Mouse (Mus musculus): ENCODE results near the gene Glra4. TPM values are rescaled to one million over a fixed set of nuclear protein-coding genes. Genes with fewer than 3 reads are reported as not detected.

Glra4 gene
- total RNA-seq (2014; fragmentation: Nextera tagmentation) (not detected in 2 replicates), total RNA-seq (2017) (not detected in 2 replicates)

DNA sequence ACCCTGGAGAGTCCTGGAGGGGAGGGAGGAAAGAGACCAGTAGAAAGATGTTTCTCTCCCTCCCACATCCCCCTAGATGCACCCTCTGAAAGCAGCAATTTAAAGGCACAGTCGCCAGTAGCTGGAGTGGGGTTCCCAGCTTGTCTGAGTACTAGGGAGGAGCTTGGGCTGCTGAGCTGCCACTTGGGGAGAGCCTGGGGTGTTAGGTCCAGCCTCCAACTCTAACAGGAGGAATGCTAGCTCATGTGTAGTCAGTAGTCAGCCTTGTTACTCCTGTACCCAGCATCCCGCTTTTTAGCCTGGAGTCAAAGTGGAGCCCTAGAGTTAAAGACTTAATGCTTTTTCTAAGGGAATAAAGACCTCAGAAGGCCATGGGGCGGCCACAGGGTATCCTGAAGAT, at the start of gene Glra4:
Glra4 (minus strand) TSS at position 101 of the 400 bp plus-strand sequence.
- ATAC-seq (replicated peaks; ENCODE audit: low FRiP score, low TSS enrichment, poor library complexity, severe bottlenecking) = no peak

- ATAC-seq (replicated peaks; ENCODE audit: low FRiP score, low TSS enrichment, poor library complexity, severe bottlenecking) = no peak
These were observed 48.7 kb upstream of the Glra4 start for GRCm38 (mm10) chrX:136828610-136829009.

GRCm38 (mm10) chrX:136825016-136825415, 45.1 kb upstream of the Glra4 start:
- no peak for ATAC-seq (replicated peaks; ENCODE audit: low FRiP score, low TSS enrichment, poor library complexity, severe bottlenecking)

DNA sequence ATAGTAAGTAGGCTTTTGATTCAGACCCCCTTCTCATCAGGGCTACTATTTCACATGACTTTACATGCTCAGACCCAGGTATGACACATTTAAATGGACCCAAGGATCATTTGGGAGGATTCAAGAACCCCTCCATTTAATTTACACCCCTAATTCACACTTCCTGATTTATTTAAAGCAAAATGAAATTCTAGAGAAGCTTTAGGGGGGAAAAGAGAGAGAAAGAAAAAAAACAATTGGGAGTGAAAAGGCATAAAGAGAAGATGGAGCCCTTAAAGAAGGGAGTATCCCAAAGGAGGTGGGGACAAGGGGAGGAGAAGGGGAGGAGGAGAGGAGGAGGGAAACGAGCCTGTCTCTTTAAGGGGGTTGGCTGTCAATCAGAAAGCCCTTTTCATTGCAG, 42.4 kb upstream of the Glra4 start, which contains the start of gene Plp1:
Plp1 (plus strand) TSS at position 301 of the 400 bp plus-strand sequence.
- ATAC-seq (replicated peaks; ENCODE audit: low FRiP score, low TSS enrichment, poor library complexity, severe bottlenecking) = no peak

GRCm38 (mm10) chrX:136820250-136820649, 40.3 kb upstream of the Glra4 start:
- peak; percentile 84; the same call in 1 of the 2 replicates for ATAC-seq (replicated peaks; ENCODE audit: low FRiP score, low TSS enrichment, poor library complexity, severe bottlenecking)

- ATAC-seq (replicated peaks; ENCODE audit: low FRiP score, low TSS enrichment, poor library complexity, severe bottlenecking) = no peak
These were observed 39.8 kb upstream of the Glra4 start for GRCm38 (mm10) chrX:136819752-136820151.

GRCm38 (mm10) chrX:136797223-136797622, 17.3 kb upstream of the Glra4 start:
- ATAC-seq (replicated peaks; ENCODE audit: low FRiP score, low TSS enrichment, poor library complexity, severe bottlenecking) = no peak

GRCm38 (mm10) chrX:136789446-136789845, 9.5 kb upstream of the Glra4 start:
- ATAC-seq (replicated peaks; ENCODE audit: low FRiP score, low TSS enrichment, poor library complexity, severe bottlenecking) = no peak

DNA sequence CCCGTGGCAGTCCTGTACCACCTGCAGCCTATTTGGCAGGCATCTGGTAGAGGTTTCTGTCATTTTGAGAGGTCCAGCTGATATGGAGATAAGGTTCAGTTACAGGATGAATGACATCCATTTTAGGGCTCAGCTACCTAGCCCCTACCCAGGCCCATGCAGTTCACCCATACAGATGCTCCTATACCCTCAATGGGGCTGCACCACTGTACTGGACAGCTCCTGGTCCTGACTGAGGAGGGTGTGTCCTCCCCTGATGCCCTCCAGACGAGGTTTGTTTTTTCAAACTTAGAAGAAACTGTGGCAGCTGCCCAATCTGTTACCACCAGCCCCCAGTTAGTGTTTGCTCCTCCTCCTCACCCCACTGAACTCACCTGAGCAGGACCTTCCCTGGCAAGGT, 679 bp downstream of the Glra4 start:
- peak; percentile 57; the same call in 1 of the 2 replicates for ATAC-seq (replicated peaks; ENCODE audit: low FRiP score, low TSS enrichment, poor library complexity, severe bottlenecking)

DNA sequence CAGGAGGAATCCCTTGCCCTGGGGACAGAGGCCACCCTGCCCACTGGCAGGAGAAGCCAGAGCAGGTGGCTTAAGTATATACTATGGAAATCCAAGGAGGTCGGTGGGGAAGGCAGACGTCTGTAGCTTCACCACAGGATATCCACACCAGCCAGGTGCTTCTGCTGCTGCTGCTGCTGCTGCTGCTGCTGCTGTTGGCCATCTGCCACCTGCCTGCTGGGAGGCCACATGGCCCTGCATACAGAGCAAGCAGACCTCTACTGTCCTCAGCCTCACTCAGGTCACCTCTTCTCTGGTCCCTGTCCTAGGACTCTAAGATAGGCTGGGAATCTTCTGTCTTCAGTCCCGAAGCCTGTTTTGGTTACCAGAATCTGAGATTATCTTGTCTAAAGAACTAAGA, 1.9 kb downstream of the Glra4 start:
- ATAC-seq (replicated peaks; ENCODE audit: low FRiP score, low TSS enrichment, poor library complexity, severe bottlenecking) = no peak

DNA sequence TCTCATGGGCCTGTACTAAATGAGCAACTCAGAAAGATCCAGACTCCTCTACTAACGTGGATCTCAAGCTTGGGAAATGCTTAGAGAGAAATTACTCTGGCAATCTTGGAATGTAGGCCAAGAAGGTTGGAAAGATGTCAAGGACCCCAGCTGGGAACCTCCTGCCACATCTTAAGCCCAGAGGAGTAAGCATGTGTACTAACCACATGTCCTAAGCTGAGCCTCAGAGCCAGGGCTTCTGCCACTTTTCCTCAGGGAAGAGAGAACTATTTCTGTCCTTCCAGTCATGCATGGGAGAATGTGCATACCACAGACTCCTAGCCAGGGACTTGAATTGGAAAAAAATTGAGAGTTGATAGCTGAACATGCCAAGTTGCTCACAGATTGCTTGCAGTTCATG, 6.9 kb downstream of the Glra4 start:
- ATAC-seq (replicated peaks; ENCODE audit: low FRiP score, low TSS enrichment, poor library complexity, severe bottlenecking) = no peak

DNA sequence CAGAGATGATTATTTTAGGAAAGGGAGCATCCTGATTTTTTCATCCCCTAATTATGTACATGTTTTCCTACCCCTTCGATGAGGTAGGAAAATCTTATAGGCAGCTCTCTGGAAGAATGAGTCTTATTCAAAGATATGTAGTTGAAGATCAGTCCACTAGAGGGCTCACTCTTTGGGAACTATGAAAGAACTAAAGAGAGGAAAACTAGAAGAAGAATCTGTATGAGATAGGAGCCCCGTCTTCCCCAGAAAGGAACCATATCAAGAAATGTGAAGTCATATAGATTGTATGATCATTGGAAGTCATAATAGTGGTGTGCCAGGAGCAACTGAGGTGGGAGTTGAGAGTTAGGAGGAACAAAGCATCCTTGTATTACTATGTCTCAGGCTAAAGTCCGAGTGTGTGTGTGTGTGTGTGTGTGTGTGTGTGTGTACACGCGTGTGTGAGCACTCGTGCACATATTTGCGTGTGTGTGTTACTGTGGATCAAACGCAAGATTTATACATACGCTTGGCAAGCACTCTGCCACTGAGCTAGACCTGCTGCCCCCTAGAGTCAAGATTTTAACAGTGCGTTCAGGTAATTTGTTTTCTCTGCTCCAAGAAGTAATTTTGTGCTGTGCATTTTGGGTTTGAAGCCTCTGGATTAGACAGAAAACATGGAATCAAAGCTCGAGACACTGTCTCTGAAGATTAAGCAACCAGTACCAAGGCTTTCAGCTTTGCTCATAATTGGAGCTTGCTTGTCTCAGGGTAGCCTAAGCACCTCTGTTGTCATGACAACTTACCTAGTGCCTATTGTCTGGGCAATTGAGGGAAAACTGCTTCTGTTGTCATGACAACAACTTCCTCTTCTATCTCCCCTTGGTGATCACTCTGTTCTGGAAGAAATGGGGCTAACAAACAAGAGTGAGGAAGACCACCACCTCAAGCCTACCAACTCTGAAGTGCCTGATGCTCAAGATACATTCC, 18.6 kb downstream of the Glra4 start:
- peak; percentile 87 for ATAC-seq (replicated peaks; ENCODE audit: low FRiP score, low TSS enrichment, poor library complexity, severe bottlenecking)

GRCm38 (mm10) chrX:136755464-136755863, 24.5 kb downstream of the Glra4 start:
- no peak for ATAC-seq (replicated peaks; ENCODE audit: low FRiP score, low TSS enrichment, poor library complexity, severe bottlenecking)

- ATAC-seq (replicated peaks; ENCODE audit: low FRiP score, low TSS enrichment, poor library complexity, severe bottlenecking) = no peak
These were observed 30.6 kb downstream of the Glra4 start for GRCm38 (mm10) chrX:136749329-136749728.

DNA sequence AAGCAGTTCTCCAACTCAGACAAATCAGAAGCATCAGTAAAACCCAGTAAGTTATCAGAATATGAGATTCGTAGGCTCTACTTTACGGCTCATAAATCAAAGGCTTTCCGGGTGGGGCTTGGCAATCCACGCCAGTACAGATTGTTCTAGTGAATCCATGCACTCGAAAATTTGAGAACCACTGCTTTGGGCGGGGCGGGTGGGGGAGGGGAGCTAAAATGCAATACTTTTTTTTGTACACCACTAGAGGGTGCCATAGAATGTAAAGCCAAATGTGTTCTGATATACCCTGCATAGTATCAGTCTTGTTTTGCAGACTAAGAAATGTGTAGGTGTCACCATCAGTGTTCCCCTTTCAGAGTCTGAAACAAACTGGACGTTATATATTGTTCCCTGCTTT, 35.3 kb downstream of the Glra4 start:
- ATAC-seq (replicated peaks; ENCODE audit: low FRiP score, low TSS enrichment, poor library complexity, severe bottlenecking) = no peak

DNA sequence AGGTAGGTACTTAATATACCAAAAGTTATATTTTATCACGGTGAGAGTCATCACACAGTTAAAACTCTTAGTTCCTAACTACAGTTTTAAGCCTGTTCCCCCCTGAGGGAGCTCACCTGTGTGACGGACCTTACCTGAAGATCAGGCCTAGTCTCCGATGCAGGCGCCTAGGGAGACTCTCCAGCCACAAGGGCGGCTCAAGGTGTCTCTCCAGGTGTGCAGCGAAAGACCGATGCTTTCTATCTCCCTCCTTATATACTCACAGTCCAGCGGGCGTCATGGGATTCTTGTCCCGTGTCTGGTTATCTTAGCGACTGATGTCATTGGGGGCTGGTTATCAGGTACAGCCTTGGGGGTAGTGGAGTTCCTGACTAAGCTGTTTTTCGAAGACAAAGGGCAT, 36.5 kb downstream of the Glra4 start, which contains the start of gene Morf4l2:
Morf4l2 (minus strand) TSS at position 232 of the 400 bp plus-strand sequence.
- ATAC-seq (replicated peaks; ENCODE audit: low FRiP score, low TSS enrichment, poor library complexity, severe bottlenecking) = no peak

GRCm38 (mm10) chrX:136742661-136743103, 37.3 kb downstream of the Glra4 start:
- ATAC-seq (replicated peaks; ENCODE audit: low FRiP score, low TSS enrichment, poor library complexity, severe bottlenecking) = no peak

GRCm38 (mm10) chrX:136742241-136742640, 37.7 kb downstream of the Glra4 start:
- ATAC-seq (replicated peaks; ENCODE audit: low FRiP score, low TSS enrichment, poor library complexity, severe bottlenecking) = no peak

DNA sequence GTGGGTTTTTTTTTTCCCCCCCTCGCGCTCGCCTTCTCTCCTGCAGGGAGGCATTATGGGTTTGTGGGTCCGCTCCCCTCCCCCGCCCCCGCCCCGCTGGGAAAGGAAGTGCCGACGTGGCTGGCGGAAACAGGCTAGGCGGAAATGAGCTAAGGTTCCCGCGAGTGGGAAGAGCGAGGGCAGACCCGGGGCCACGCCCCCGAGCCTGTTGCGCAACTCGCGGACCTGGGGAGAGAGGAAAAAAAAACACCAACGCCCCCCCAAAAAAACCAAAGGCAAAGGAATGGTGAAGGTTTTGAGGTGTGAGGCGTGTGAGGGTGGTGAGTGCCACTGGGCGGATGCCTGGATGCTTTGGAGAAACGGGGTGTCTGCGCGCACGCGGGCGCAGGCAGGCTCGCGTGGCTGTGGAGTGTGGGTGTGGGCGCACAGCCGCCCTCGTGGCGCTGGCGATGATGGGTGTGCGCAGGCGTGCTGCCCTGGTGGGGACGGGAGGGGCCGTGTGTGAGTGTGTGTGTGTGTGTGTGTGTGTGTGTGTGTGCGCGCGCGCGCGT, 38.2 kb downstream of the Glra4 start:
- ATAC-seq (replicated peaks; ENCODE audit: low FRiP score, low TSS enrichment, poor library complexity, severe bottlenecking) = peak; percentile 59
